Mouse (Mus musculus) lung, postnatal 14 days (tissue): Measurements from ENCODE around the gene Bco1.

Experiments used
- DNase-seq: peaks from one replicate; pipeline ENCODE4 v3.0.0; 2021

Bco1 gene

GRCm38 (mm10) chr8:117095647-117096046 lies at the start of gene Bco1:
Gene Bco1 (plus strand): TSS chr8:117095854.
- DNase-seq = no peak

DNA sequence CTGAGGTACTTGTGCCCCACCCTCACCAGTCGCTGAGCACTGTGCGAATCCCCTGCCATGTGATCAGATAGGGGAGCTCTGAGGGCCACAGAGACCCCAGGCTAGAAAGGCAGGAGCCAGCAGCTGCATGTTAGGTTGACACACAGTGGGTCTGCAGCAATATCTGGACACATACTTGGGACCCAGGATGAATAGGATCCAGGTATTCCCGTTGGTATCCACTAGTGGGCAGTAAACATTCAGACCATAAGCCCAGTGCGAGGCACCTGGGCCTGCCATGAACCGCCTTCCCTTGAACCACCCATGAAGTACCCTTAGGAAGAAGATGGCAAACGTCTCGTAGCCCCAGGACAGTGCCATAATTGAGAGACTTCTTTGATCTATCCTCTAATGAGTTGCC lies 46.2 kb upstream of the Bco1 start:
- no peak for DNase-seq

GRCm38 (mm10) chr8:117050763-117051162 lies 44.9 kb upstream of the Bco1 start:
- DNase-seq = no peak

DNA sequence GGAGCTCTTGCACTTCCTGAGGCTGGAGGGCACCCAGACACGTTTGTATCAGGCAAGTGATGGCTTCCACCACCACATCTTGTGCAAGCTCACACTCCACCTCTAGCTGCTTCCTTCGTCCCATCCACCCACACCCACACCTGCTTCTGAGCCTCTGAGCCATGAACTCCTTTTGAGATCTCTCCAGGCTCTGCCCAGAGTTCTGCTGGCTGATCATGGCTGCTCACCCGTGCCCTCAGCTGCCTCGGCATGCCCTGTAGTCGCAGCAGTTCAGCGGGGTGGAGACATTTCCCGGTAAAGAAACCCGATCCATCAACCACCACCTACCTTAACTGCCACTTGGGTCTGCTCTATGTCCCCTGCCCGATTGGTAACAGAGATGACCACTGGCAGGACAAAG lies 44.3 kb upstream of the Bco1 start:
- no peak for DNase-seq

DNA sequence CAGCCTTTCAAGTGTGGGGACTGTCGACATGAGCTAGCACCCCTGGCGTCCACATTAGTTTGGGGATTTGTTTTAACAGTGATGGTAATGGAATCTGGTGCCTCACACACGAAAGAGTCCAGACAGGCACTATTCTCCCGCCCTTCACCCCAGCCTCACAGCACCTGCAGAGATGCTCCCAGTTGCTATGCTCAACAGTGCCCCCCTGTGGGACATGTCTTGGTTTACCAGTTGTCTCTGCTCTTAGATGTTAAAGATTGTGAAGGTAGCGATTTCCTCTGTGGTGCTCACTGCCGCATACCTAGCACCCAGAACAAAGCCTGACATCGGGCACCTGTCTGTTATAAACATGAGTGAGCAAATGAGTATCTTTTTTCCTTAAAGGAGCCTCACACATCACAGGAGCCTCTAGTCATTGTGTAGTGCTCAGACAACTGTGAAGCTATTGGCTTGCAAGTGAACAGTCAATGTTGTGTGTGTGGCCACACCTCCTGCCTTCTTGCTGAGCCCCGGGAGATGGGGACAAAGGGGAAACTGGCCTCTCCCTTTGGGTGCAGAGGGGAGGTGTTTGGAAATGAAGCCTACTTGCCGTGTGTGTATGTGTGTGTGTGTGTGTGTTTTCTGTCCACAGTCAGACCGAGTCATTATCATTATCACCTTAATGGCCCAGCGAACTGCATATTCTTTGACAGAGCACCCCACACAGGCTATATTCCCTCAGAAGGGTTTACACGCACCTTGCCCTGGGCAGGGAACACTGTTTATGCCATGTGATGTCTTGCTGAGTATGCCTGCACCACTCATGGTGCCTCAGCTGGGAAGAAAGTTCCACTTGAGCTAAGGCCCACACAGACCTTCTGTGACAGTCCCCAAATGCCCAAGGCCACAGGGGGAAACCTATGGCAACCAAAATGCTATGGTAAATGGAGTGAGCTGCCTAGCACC lies 42.2 kb upstream of the Bco1 start:
- peak; percentile 20 for DNase-seq

DNA sequence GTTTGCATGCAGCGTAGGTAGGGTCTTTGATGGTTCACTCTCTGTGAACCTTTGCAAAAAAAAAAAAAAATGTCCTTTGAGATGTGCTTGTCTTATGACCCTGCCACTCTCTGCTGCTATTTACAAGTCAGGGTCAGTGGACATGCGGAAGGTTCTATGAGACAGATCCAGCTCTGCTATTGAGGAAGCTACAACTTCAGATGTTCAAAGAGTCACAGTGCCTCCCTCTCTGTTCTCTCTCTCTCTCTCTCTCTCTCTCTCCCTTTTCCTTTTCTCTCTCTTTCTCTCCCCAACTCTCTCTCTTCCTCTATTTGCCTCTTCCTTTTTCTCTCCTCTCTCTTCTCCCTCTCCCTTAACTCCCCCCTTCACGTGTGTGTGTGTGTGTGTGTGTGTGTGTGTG lies 41.5 kb upstream of the Bco1 start:
- DNase-seq = no peak

DNA sequence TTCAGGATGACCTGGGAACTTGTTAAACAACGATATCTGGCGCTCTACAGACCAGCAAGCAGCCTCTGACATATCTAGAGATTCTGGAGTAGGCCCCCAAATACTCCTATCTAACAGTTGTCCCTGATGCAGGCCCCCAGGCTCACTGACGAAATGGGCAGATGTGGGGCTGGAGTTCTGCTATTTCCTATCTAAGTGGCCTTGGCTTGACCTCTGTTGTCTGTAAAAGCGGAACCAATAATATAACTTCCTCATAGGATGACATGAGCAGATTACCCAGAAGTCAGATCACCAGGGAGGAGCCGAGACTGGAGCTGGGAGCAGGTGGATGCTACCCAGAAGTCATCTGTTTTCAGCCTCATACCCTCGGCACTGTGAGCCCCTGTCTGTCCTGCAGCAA lies 40.6 kb upstream of the Bco1 start:
- DNase-seq = no peak

DNA sequence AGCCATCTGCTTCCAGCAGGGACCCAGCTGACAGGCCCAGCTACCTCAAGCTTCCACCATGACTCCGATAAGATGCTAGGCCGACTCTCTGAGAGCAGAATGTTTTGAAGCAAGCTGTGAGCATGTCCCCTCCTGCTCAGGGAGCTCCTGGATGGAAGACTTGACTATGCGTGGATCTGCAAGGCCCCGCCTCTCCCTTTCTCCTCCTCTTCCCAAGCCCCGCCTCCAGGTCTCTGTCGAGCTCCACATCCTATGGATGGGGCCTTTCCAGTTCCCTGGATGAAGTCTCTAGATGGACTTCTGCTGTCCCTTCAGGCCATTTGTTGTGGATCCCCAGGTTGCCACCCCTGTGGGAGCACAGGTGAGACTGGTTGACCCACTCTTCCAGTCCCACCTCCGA lies 36.6 kb upstream of the Bco1 start:
- DNase-seq = no peak

DNA sequence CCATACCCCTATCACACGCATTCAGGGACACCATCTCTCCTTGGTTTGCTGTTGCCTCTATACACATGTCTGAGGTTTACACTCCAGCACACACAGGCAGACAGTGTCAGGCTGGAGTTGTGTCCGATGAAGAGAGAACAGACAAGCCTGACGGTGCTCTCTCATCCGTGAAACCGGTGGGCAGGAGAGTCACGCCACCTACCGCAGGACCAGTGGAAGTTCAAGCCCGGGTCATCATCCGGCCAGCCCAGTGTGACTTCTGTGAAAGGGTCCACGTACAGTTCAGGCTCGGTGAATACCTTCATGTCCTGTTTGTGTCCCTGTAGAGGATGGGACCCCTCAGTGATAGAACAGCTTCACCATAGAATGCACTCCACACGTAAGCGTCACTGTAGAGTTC lies 35.3 kb upstream of the Bco1 start:
- no peak for DNase-seq

- DNase-seq = no peak
These were observed 34.3 kb upstream of the Bco1 start for GRCm38 (mm10) chr8:117061180-117061880.

DNA sequence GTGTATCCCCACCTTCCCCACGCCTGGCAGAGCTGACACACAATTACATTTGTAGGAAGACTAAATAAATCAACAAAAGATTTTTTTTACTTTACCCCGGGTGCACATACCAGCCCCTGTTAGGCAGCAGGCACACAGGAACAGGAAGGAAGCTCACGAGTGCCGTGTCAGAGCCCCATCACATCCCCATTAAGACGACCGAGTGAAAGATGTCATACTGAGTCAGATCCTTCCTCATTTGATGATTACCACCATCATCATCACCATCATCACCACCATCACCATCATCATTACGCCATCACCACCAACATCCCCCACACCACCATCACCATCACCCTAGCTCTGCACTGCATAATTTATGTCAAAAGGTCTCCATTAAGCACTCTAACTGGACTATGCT lies 28.7 kb upstream of the Bco1 start:
- DNase-seq = no peak

DNA sequence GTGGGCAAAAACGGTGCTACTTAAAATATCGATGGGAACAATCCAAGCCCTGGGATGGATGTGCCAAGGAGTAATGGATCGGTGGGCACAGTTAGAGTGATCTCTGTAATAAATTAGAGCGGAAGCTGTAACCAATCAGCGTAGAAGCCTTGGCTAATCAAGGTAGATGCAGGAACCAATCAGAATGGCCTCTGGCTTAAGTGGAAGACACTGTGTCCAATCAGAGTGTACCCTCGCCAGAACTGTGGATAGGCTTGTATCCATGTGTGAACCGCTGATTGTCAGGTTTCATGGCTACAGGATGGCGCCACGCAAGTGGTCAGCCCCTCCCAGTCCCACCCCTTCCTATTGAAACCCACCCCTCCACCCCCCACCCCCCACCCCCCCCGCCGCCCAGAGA lies 28.3 kb upstream of the Bco1 start:
- no peak for DNase-seq

GRCm38 (mm10) chr8:117068294-117068693 lies 27.4 kb upstream of the Bco1 start:
- DNase-seq = no peak

- peak; percentile 25 for DNase-seq
These were observed 25.9 kb upstream of the Bco1 start for GRCm38 (mm10) chr8:117069708-117070107.

DNA sequence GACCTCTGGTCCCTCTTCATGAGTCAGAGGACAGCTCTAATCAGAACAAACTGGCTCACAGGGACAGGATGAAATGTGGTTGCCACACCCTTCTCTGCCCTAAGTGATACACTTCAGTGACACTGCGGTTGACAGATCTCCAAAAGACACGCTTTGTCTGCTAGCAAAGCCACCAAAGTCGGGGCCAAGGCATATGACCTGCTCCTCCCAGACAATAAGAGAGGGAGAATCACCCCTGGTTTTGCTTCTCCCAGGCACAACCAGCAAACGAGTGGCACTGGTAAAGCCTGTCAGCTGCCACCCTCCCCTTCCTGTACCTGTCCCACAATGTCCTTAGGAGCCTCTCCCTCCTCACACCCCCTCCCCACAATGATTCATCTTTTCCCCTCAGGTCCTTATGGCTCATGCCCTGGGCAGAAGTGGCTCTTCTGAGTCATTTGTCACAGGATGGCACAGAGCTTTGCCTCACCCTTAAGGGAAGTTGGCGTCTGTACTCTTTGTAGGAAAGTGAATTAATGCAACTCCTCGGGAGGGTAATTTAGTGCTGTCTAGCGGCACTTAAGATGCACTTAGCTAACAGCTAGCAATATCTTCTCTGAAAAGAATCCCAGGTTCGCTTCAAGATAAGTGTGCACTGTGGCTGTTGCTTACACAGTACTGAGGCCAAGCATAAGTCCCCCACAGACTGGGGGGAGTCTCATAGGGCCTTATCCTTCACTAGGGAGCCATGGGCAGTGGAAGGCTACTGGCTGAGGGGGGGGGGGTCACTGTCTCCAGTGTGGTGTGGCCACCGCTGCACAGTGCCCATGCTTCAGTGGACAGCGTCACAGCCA lies 21.1 kb upstream of the Bco1 start:
- no peak for DNase-seq

DNA sequence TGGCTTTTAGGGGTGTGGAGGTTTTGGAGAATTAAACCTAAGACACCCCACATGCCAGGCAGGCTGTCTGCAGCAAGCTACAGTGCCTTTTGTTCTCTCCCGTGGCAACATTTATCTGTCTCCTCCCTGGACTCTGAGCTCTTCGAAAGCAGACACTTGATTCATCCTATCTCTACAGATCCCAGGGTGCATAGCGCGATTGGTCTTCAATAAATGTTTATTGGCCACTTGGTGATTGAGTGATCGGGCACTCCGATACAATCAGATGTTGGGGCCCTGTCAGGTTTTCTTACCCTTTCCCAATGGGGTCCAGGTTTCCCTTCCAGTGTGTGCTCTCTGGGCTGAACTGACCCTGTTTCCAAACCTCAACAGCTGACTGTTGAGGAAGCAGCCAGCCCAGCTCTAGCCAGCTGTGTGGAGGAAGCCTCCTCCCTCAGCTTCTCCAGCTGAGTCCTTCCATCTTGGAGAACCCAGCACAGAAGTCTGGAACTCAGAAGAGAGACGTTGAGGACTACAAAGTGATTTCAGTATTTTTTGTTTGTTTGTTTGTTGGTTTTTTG lies 17.2 kb upstream of the Bco1 start:
- no peak for DNase-seq

DNA sequence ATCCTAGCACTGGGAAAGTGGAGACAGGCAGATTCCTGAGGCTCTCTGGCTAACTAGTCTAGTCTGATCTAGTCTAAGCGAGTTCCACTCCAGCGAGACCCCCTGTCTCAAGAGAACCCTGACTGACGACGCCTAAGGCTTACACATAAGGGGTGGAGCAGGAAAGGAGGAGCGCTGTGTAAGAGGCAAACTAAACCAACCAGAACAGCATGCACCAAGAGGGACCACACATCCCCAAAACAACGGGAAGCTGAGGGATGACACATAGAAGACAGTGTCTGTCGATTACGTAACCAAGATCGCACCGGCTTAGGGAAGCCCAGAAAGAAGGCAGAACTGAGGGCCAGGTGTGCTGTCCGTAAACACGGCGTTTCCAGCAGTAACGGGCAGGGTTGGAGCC lies 16.0 kb upstream of the Bco1 start:
- DNase-seq = no peak

- no peak for DNase-seq
These were observed 13.2 kb upstream of the Bco1 start, which contains the start of gene Pkd1l2 for GRCm38 (mm10) chr8:117082399-117082872. Gene Pkd1l2 (minus strand): TSS chr8:117082449.

DNA sequence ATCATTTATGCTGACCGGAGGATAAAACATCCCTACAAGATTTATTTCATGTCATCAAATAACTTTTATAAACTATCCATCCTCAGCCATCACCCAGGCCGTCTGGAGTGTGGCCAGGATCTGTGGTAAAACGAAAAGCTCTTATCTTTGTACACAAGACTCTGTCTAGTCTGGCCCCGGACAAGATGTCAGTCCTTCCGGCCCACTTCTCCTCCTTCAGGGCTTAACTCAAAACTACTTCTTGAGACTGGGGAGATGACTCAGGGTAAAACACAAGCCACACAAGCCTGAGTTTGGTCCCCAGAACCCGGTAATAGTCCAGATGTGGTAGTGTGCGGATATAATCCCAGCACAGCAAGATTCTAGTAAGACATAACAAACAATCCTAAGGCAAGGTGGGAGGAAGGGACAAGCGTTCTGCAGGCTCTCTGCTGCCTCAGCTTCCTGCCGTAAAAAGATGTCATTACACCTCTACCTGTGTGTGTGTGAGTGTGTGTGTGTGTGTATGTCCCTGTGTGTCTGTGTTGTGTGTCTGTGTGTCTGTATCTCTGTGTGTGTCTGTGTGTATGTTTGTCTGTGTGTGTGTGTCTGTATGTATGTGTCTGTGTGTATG lies 12.6 kb upstream of the Bco1 start:
- DNase-seq = no peak

- DNase-seq = no peak
These were observed 10.1 kb upstream of the Bco1 start for GRCm38 (mm10) chr8:117085521-117085920.

GRCm38 (mm10) chr8:117087036-117087435 lies 8.6 kb upstream of the Bco1 start:
- no peak for DNase-seq

GRCm38 (mm10) chr8:117089802-117090201 lies 5.9 kb upstream of the Bco1 start:
- DNase-seq = no peak
